Mouse (Mus musculus) intestine, embryonic 14.5 days (tissue): ENCODE data around the gene Opcml. TPM values are rescaled to one million over a fixed set of nuclear protein-coding genes. Genes with fewer than 3 reads are reported as not detected.

Source experiments
- ATAC-seq: fragments of 200-750 bp; cut with Nextera tagmentation; replicated peaks from 2 replicates; pipeline ENCODE4 v1.8.0; 2017; ENCODE audit warnings: low read depth, moderate number of reproducible peaks, moderate TSS enrichment, moderate library complexity; ENCODE audit not compliant: low FRiP score, low TSS enrichment
- DNase-seq: peaks from one replicate; pipeline ENCODE4 v3.0.0-alpha.2; 2018; ENCODE audit warnings: low spot score
- H3K27ac ChIP-seq: fragments of 300-500 bp; sonication (generic); 2 replicates; pipeline ENCODE4 v1.5.1; 2014; ENCODE audit warnings: low read depth, mild to moderate bottlenecking, control low read depth
- H3K27me3 ChIP-seq: fragments of 300-500 bp; sonication (generic); replicated peaks from 2 replicates; pipeline ENCODE4 v1.6.1; 2014; ENCODE audit warnings: low read length, control low read depth; ENCODE audit not compliant: control insufficient read depth, insufficient read depth
- H3K36me3 ChIP-seq: fragments of 300-500 bp; sonication (generic); 2 replicates; pipeline ENCODE4 v1.6.1; 2014; ENCODE audit warnings: low read length, control low read depth; ENCODE audit not compliant: control insufficient read depth, insufficient read depth
- H3K4me1 ChIP-seq: fragments of 300-500 bp; sonication (generic); replicated peaks from 2 replicates; pipeline ENCODE4 v1.6.1; 2014; ENCODE audit warnings: low read length, control low read depth, mixed read lengths; ENCODE audit not compliant: control insufficient read depth, insufficient read depth
- H3K4me2 ChIP-seq: fragments of 300-500 bp; sonication (generic); 2 replicates; pipeline ENCODE4 v1.6.1; 2014; ENCODE audit warnings: low read length
- H3K4me3 ChIP-seq: fragments of 300-500 bp; sonication (generic); 2 replicates; pipeline ENCODE4 v1.5.1; 2014; ENCODE audit warnings: low read depth, low read length, control low read depth, mixed read lengths
- H3K9ac ChIP-seq: fragments of 300-500 bp; sonication (generic); 2 replicates; pipeline ENCODE4 v1.6.1; 2014; ENCODE audit warnings: mild to moderate bottlenecking, low read length
- H3K9me3 ChIP-seq: fragments of 300-500 bp; sonication (generic); 2 replicates; pipeline ENCODE4 v1.6.1; 2016; ENCODE audit warnings: low read length, control low read depth; ENCODE audit not compliant: control insufficient read depth
- WGBS: fragments of 180-500 bp; shearing (Covaris S2); extraction: QIAGEN DNeasy Blood & Tissue Kit; methylation state at CpG from one replicate; pipeline ENCODE4 v1.1.7; 2014; 5-methylcytosine and 5-hydroxymethylcytosine counted together
- polyA plus RNA-seq: library from polyadenylated mRNA; unstranded; fragments of >200 nt; fragmentation: Nextera tagmentation; extraction: Ambion mirVana; gene quantifications from 2 replicates; pipeline ENCODE4 v1.2.1, GENCODE M21; 2014

Gene Opcml
- polyA plus RNA-seq, 1 experiment from 2014 or later: 4.1 TPM

- H3K9me3 ChIP-seq: no peaks in the 10 kb centered on the region
- peaks cover 4% of the 10 kb centered on the region; the same call in 1 of the 2 replicates for H3K4me1 ChIP-seq
- no peaks in the 10 kb centered on the region for H3K27me3 ChIP-seq
- peak; percentile 58; the same call in 1 of the 2 replicates for ATAC-seq
- H3K4me3 ChIP-seq: no peak overlapping the region
- H3K4me2 ChIP-seq: no peak overlapping the region
- no peak overlapping the region for H3K27ac ChIP-seq
- H3K9ac ChIP-seq: no peak overlapping the region
- H3K36me3 ChIP-seq: no peaks in the 10 kb centered on the region
- no peak for DNase-seq
- 18% methylated on average over 3 of the region's 3 CpGs for WGBS
Observed at GRCm38 (mm10) chr9:27813207-27813790, 22.7 kb downstream of the Opcml start.

GRCm38 (mm10) chr9:27814161-27814560, 23.6 kb downstream of the Opcml start:
- H3K9me3 ChIP-seq: no peaks in the 10 kb centered on the region
- peaks cover 4% of the 10 kb centered on the region; the same call in 1 of the 2 replicates for H3K4me1 ChIP-seq
- no peaks in the 10 kb centered on the region for H3K36me3 ChIP-seq
- no peak overlapping the region for H3K27ac ChIP-seq
- no peak overlapping the region for H3K9ac ChIP-seq
- DNase-seq: no peak
- H3K27me3 ChIP-seq: no peaks in the 10 kb centered on the region
- no peak for ATAC-seq
- 22% methylated on average over 2 of the region's 2 CpGs for WGBS
- no peak overlapping the region for H3K4me2 ChIP-seq
- H3K4me3 ChIP-seq: no peak overlapping the region

- Histone ChIP-seq H3K27me3 (no peaks in the 10 kb centered on the region), H3K4me2 (no peak overlapping the region), H3K4me3 (no peak overlapping the region), H3K9me3 (no peaks in the 10 kb centered on the region), H3K9ac (no peak overlapping the region), H3K27ac (no peak overlapping the region), H3K36me3 (no peaks in the 10 kb centered on the region), H3K4me1 (no peaks in the 10 kb centered on the region)
- no peak for DNase-seq
- 72% methylated on average over 1 of the region's 1 CpGs for WGBS
- ATAC-seq: no peak
Observed at GRCm38 (mm10) chr9:27821197-27821596, 30.6 kb downstream of the Opcml start.

GRCm38 (mm10) chr9:27822681-27823080, 32.1 kb downstream of the Opcml start:
- Histone ChIP-seq H3K36me3 (no peaks in the 10 kb centered on the region), H3K27ac (no peak overlapping the region), H3K27me3 (no peaks in the 10 kb centered on the region), H3K9me3 (no peaks in the 10 kb centered on the region), H3K4me2 (no peak overlapping the region), H3K9ac (no peak overlapping the region), H3K4me3 (no peak overlapping the region), H3K4me1 (no peaks in the 10 kb centered on the region)
- WGBS: 89% methylated on average over 6 of the region's 6 CpGs
- DNase-seq (no peak), ATAC-seq (no peak)

- no peak overlapping the region for H3K9ac ChIP-seq
- H3K27me3 ChIP-seq: no peaks in the 10 kb centered on the region
- no peak overlapping the region for H3K4me2 ChIP-seq
- DNase-seq (no peak), ATAC-seq (no peak)
- WGBS: 16% methylated on average over 7 of the region's 7 CpGs
- no peaks in the 10 kb centered on the region for H3K9me3 ChIP-seq
- no peaks in the 10 kb centered on the region for H3K4me1 ChIP-seq
- no peak overlapping the region for H3K4me3 ChIP-seq
- H3K36me3 ChIP-seq: no peaks in the 10 kb centered on the region
- no peak overlapping the region for H3K27ac ChIP-seq
Observed at GRCm38 (mm10) chr9:27824424-27824823, 33.8 kb downstream of the Opcml start.

- Histone ChIP-seq H3K4me1 (no peaks in the 10 kb centered on the region), H3K9me3 (no peaks in the 10 kb centered on the region), H3K27me3 (no peaks in the 10 kb centered on the region), H3K4me3 (no peak overlapping the region), H3K27ac (no peak overlapping the region), H3K4me2 (no peak overlapping the region), H3K36me3 (no peaks in the 10 kb centered on the region), H3K9ac (no peak overlapping the region)
- DNase-seq (no peak), ATAC-seq (no peak)
- WGBS: 40% methylated on average over 5 of the region's 5 CpGs
Observed at GRCm38 (mm10) chr9:27830519-27830918, 39.9 kb downstream of the Opcml start.

- no peak overlapping the region for H3K27ac ChIP-seq
- ATAC-seq (no peak), DNase-seq (no peak)
- H3K9me3 ChIP-seq: no peaks in the 10 kb centered on the region
- H3K27me3 ChIP-seq: no peaks in the 10 kb centered on the region
- WGBS: 77% methylated on average over 5 of the region's 5 CpGs
- no peak overlapping the region for H3K4me2 ChIP-seq
- no peak overlapping the region for H3K9ac ChIP-seq
- no peak overlapping the region for H3K4me3 ChIP-seq
- H3K4me1 ChIP-seq: no peaks in the 10 kb centered on the region
- H3K36me3 ChIP-seq: no peaks in the 10 kb centered on the region
Observed at GRCm38 (mm10) chr9:27842806-27843205, 52.2 kb downstream of the Opcml start.

- Histone ChIP-seq H3K4me3 (no peak overlapping the region), H3K4me2 (no peak overlapping the region), H3K27ac (no peak overlapping the region), H3K9me3 (no peaks in the 10 kb centered on the region), H3K9ac (no peak overlapping the region), H3K27me3 (no peaks in the 10 kb centered on the region), H3K36me3 (no peaks in the 10 kb centered on the region), H3K4me1 (no peaks in the 10 kb centered on the region)
- ATAC-seq: no peak
- no peak for DNase-seq
- 67% methylated on average over 3 of the region's 3 CpGs for WGBS
Observed at GRCm38 (mm10) chr9:27871624-27872023, 81.0 kb downstream of the Opcml start.

- no peak overlapping the region for H3K27ac ChIP-seq
- ATAC-seq (no peak), DNase-seq (no peak)
- H3K4me3 ChIP-seq: no peak overlapping the region
- H3K4me2 ChIP-seq: no peak overlapping the region
- H3K36me3 ChIP-seq: no peaks in the 10 kb centered on the region
- no peaks in the 10 kb centered on the region for H3K27me3 ChIP-seq
- H3K4me1 ChIP-seq: no peaks in the 10 kb centered on the region
- 87% methylated on average over 5 of the region's 5 CpGs for WGBS
- H3K9me3 ChIP-seq: no peaks in the 10 kb centered on the region
- no peak overlapping the region for H3K9ac ChIP-seq
Observed at GRCm38 (mm10) chr9:27889636-27890035, 99.1 kb downstream of the Opcml start.
